Mouse (Mus musculus) kidney, postnatal 14 days (tissue): ENCODE data around the gene Camk2b.
"Not testable (repeated sequence)": the region's sequence is repeated elsewhere in the genome, so short reads cannot be mapped to it uniquely, and the experiment has no call there.

ENCODE experiments used
- DNase-seq: peaks from one replicate; pipeline ENCODE4 v3.0.0; 2022; ENCODE audit warnings: mixed read lengths

Camk2b gene

GRCm38 (mm10) chr11:6066176-6066575, at the start of gene Camk2b:
Gene Camk2b, minus strand, starts transcription at chr11:6066362.
- DNase-seq = no peak

GRCm38 (mm10) chr11:6111734-6112484, 45.7 kb upstream of the Camk2b start:
- no peak for DNase-seq

GRCm38 (mm10) chr11:6109990-6110389, 43.8 kb upstream of the Camk2b start:
- no peak for DNase-seq

- DNase-seq = no peak
These were observed 42.1 kb upstream of the Camk2b start for GRCm38 (mm10) chr11:6108296-6108695.

- no peak for DNase-seq
These were observed 41.6 kb upstream of the Camk2b start for GRCm38 (mm10) chr11:6107722-6108121.

GRCm38 (mm10) chr11:6104734-6105133, 38.6 kb upstream of the Camk2b start:
- no peak for DNase-seq

GRCm38 (mm10) chr11:6096637-6097036, 30.5 kb upstream of the Camk2b start:
- not testable (repeated sequence) for DNase-seq

- peak; percentile 29 for DNase-seq
These were observed 20.8 kb upstream of the Camk2b start for GRCm38 (mm10) chr11:6086991-6087390.

GRCm38 (mm10) chr11:6078737-6079136, 12.6 kb upstream of the Camk2b start:
- no peak for DNase-seq

GRCm38 (mm10) chr11:6075618-6076066, 9.5 kb upstream of the Camk2b start:
- DNase-seq = no peak

GRCm38 (mm10) chr11:6068181-6068957, 2.2 kb upstream of the Camk2b start:
- no peak for DNase-seq

GRCm38 (mm10) chr11:6067160-6067559, 998 bp upstream of the Camk2b start:
- DNase-seq = no peak

- DNase-seq = no peak
These were observed 526 bp downstream of the Camk2b start for GRCm38 (mm10) chr11:6065551-6066121.

GRCm38 (mm10) chr11:6065046-6065521, 1.1 kb downstream of the Camk2b start:
- no peak for DNase-seq

- no peak for DNase-seq
These were observed 1.7 kb downstream of the Camk2b start for GRCm38 (mm10) chr11:6064215-6065045.

GRCm38 (mm10) chr11:6063501-6064214, 2.5 kb downstream of the Camk2b start:
- no peak for DNase-seq

GRCm38 (mm10) chr11:6063065-6063464, 3.1 kb downstream of the Camk2b start:
- DNase-seq = no peak

GRCm38 (mm10) chr11:6062329-6062728, 3.8 kb downstream of the Camk2b start:
- DNase-seq = no peak

GRCm38 (mm10) chr11:6061891-6062290, 4.3 kb downstream of the Camk2b start:
- no peak for DNase-seq

GRCm38 (mm10) chr11:6059162-6059561, 7.0 kb downstream of the Camk2b start:
- no peak for DNase-seq

- DNase-seq = no peak
These were observed 12.8 kb downstream of the Camk2b start for GRCm38 (mm10) chr11:6053386-6053785.

GRCm38 (mm10) chr11:6050066-6050560, 16.0 kb downstream of the Camk2b start:
- DNase-seq = no peak
